Mouse (Mus musculus) adrenal gland (tissue): ENCODE data around the gene Acot7.

ENCODE experiments used
- intact Hi-C: fragments of 180-260 bp; cut with DNase I; formaldehyde crosslinking; loops from one replicate; pipeline ENCODE4 v1.15.1; 2025

The Acot7 gene

GRCm38 (mm10) chr4:152178344-152178864, 470 bp downstream of the Acot7 start:
- intact Hi-C loops = loop anchor here (10.0 kb wide), 1 partner anchor 256 kb away; no protein-coding TSS in a partner anchor

GRCm38 (mm10) chr4:152178916-152179705, 1.2 kb downstream of the Acot7 start:
- intact Hi-C loops = loop anchor here (10.0 kb wide), 1 partner anchor 256 kb away; no protein-coding TSS in a partner anchor

GRCm38 (mm10) chr4:152179946-152180660, 2.2 kb downstream of the Acot7 start:
- intact Hi-C loops = loop anchor here (10.0 kb wide), 1 partner anchor 255 kb away; no protein-coding TSS in a partner anchor

- intact Hi-C loops = no loop called here
Measured at GRCm38 (mm10) chr4:152182205-152182604, 4.3 kb downstream of the Acot7 start.

- intact Hi-C loops = no loop called here
Measured at GRCm38 (mm10) chr4:152184353-152185035, 6.6 kb downstream of the Acot7 start.

- intact Hi-C loops = no loop called here
Measured at GRCm38 (mm10) chr4:152185137-152185509, 7.2 kb downstream of the Acot7 start.

GRCm38 (mm10) chr4:152185510-152186204, 7.7 kb downstream of the Acot7 start:
- intact Hi-C loops = no loop called here

GRCm38 (mm10) chr4:152186205-152187082, 8.5 kb downstream of the Acot7 start:
- intact Hi-C loops = no loop called here

GRCm38 (mm10) chr4:152187142-152187541, 9.2 kb downstream of the Acot7 start:
- intact Hi-C loops = no loop called here

- intact Hi-C loops = no loop called here
Measured at GRCm38 (mm10) chr4:152188651-152189050, 10.7 kb downstream of the Acot7 start.

- intact Hi-C loops = no loop called here
Measured at GRCm38 (mm10) chr4:152189071-152189470, 11.1 kb downstream of the Acot7 start.

GRCm38 (mm10) chr4:152189691-152190090, 11.8 kb downstream of the Acot7 start:
- intact Hi-C loops = no loop called here

GRCm38 (mm10) chr4:152190096-152190653, 12.2 kb downstream of the Acot7 start:
- intact Hi-C loops = no loop called here

GRCm38 (mm10) chr4:152190701-152191100, 12.8 kb downstream of the Acot7 start:
- intact Hi-C loops = no loop called here

GRCm38 (mm10) chr4:152192569-152192968, 14.6 kb downstream of the Acot7 start:
- intact Hi-C loops = no loop called here

GRCm38 (mm10) chr4:152194476-152195175, 16.7 kb downstream of the Acot7 start:
- intact Hi-C loops = no loop called here

- intact Hi-C loops = no loop called here
Measured at GRCm38 (mm10) chr4:152196276-152196675, 18.3 kb downstream of the Acot7 start.

GRCm38 (mm10) chr4:152197545-152197944, 19.6 kb downstream of the Acot7 start:
- intact Hi-C loops = no loop called here

- intact Hi-C loops = no loop called here
Measured at GRCm38 (mm10) chr4:152199617-152200016, 21.7 kb downstream of the Acot7 start.
